Mouse (Mus musculus) lung, postnatal 0 days (tissue): ENCODE measurements around the gene Nol3.

Experiments used
- CTCF ChIP-seq: IDR thresholded peaks from 2 replicates; pipeline ENCODE4 v1.5.1; 2016; ENCODE audit warnings: antibody characterized with exemption, mild to moderate bottlenecking
- EP300 ChIP-seq: IDR thresholded peaks from 2 replicates; pipeline ENCODE4 v1.6.1; 2016; ENCODE audit warnings: antibody characterized with exemption, mild to moderate bottlenecking, control low read depth

GRCm38 (mm10) chr8:105295256-105295655 lies 19.3 kb downstream of the Nol3 start:
- TF ChIP-seq EP300: no peak
- TF ChIP-seq CTCF: no peak
